Mouse (Mus musculus): ENCODE results near the gene Dnajc19. TPM values are rescaled to one million over a fixed set of nuclear protein-coding genes. Genes with fewer than 3 reads are reported as not detected.
A peak's percentile ranks its signal among the peaks of the same experiment; 100 is the strongest.

Dnajc19 gene
- polyA plus RNA-seq (2016; fragmentation: Nextera tagmentation; extraction: Ambion mirVana) = 135 and 142 TPM in 2 replicates

GRCm38 (mm10) chr3:34080900-34081662 is at the start of gene Dnajc19:
TSS of gene Dnajc19 (minus strand) at chr3:34081321.
- peak; percentile 91 for ATAC-seq (ENCODE audit: low FRiP score, low read depth)

GRCm38 (mm10) chr3:34129957-34130356 is 48.8 kb upstream of the Dnajc19 start:
- Histone ChIP-seq H3K9ac (no peak overlapping the region), H3K27me3 (replicated peaks) (no peaks in the 10 kb centered on the region), H3K4me2 (replicated peaks) (no peak overlapping the region), H3K4me1 (no peaks in the 10 kb centered on the region), H3K36me3 (no peaks in the 10 kb centered on the region), H3K9me3 (no peaks in the 10 kb centered on the region), H3K4me3 (no peak overlapping the region), H3K27ac (no peak overlapping the region)
- 93% methylated on average over 6 of the region's 6 CpGs for WGBS
- ATAC-seq (ENCODE audit: low FRiP score, low read depth) = no peak

More at GRCm38 (mm10) chr3:34080900-34081662, at the start of gene Dnajc19:
- Histone ChIP-seq H3K4me3 (peak within 1 kb of the TSS; percentile 79), H3K9ac (peak within 1 kb of the TSS; percentile 80), H3K4me2 (replicated peaks) (peak within 1 kb of the TSS; percentile 65), H3K36me3 (peaks cover 3% of the 10 kb centered on the region), H3K4me1 (peaks cover 18% of the 10 kb centered on the region), H3K9me3 (no peaks in the 10 kb centered on the region), H3K27me3 (replicated peaks) (no peaks in the 10 kb centered on the region), H3K27ac (peak within 1 kb of the TSS; percentile 37; the same call in 1 of the 2 replicates)
- under 1% methylated on average over 50 of the region's 50 CpGs for WGBS

- Histone ChIP-seq H3K4me3 (no peak overlapping the region), H3K27ac (no peak overlapping the region), H3K36me3 (no peaks in the 10 kb centered on the region), H3K4me2 (replicated peaks) (no peak overlapping the region), H3K9me3 (no peaks in the 10 kb centered on the region), H3K9ac (no peak overlapping the region), H3K4me1 (no peaks in the 10 kb centered on the region), H3K27me3 (replicated peaks) (no peaks in the 10 kb centered on the region)
- ATAC-seq (ENCODE audit: low FRiP score, low read depth) = no peak
- WGBS = 87% methylated on average over 5 of the region's 5 CpGs
Measured at GRCm38 (mm10) chr3:34121311-34121710, 40.2 kb upstream of the Dnajc19 start.

GRCm38 (mm10) chr3:34120791-34121190 is 39.7 kb upstream of the Dnajc19 start:
- 94% methylated on average over 3 of the region's 3 CpGs for WGBS
- H3K36me3 ChIP-seq = no peaks in the 10 kb centered on the region
- H3K4me3 ChIP-seq = no peak overlapping the region
- H3K4me1 ChIP-seq = no peaks in the 10 kb centered on the region
- no peak overlapping the region for H3K9ac ChIP-seq
- ATAC-seq (ENCODE audit: low FRiP score, low read depth) = no peak
- no peaks in the 10 kb centered on the region for H3K27me3 ChIP-seq (replicated peaks)
- no peak overlapping the region for H3K27ac ChIP-seq
- H3K9me3 ChIP-seq = no peaks in the 10 kb centered on the region
- no peak overlapping the region for H3K4me2 ChIP-seq (replicated peaks)

- no peaks in the 10 kb centered on the region for H3K4me1 ChIP-seq
- H3K4me2 ChIP-seq (replicated peaks) = no peak overlapping the region
- H3K27me3 ChIP-seq (replicated peaks) = no peaks in the 10 kb centered on the region
- H3K36me3 ChIP-seq = no peaks in the 10 kb centered on the region
- no peak overlapping the region for H3K27ac ChIP-seq
- WGBS = 64% methylated on average over 4 of the region's 4 CpGs
- no peaks in the 10 kb centered on the region for H3K9me3 ChIP-seq
- no peak for ATAC-seq (ENCODE audit: low FRiP score, low read depth)
- no peak overlapping the region for H3K4me3 ChIP-seq
- no peak overlapping the region for H3K9ac ChIP-seq
Measured at GRCm38 (mm10) chr3:34119869-34120268, 38.7 kb upstream of the Dnajc19 start.

GRCm38 (mm10) chr3:34115806-34116205 is 34.7 kb upstream of the Dnajc19 start:
- ATAC-seq (ENCODE audit: low FRiP score, low read depth) = 0 out of 2 replicates have a peak, but pooled peaks have one; percentile 44
- 25% methylated on average over 6 of the region's 6 CpGs for WGBS
- H3K4me2 ChIP-seq (replicated peaks) = no peak overlapping the region; the same call in 1 of the 2 replicates
- no peaks in the 10 kb centered on the region for H3K4me1 ChIP-seq
- no peak overlapping the region for H3K4me3 ChIP-seq
- no peaks in the 10 kb centered on the region for H3K9me3 ChIP-seq
- H3K9ac ChIP-seq = no peak overlapping the region
- no peak overlapping the region for H3K27ac ChIP-seq
- H3K36me3 ChIP-seq = no peaks in the 10 kb centered on the region
- no peaks in the 10 kb centered on the region for H3K27me3 ChIP-seq (replicated peaks)

- Histone ChIP-seq H3K36me3 (no peaks in the 10 kb centered on the region), H3K27ac (no peak overlapping the region), H3K4me3 (no peak overlapping the region), H3K4me2 (replicated peaks) (no peak overlapping the region), H3K4me1 (no peaks in the 10 kb centered on the region), H3K27me3 (replicated peaks) (no peaks in the 10 kb centered on the region), H3K9me3 (no peaks in the 10 kb centered on the region), H3K9ac (no peak overlapping the region)
- 80% methylated on average over 11 of the region's 11 CpGs for WGBS
- ATAC-seq (ENCODE audit: low FRiP score, low read depth) = no peak
Measured at GRCm38 (mm10) chr3:34111941-34112685, 31.0 kb upstream of the Dnajc19 start.

- no peak overlapping the region for H3K4me2 ChIP-seq (replicated peaks)
- WGBS = 75% methylated on average over 3 of the region's 3 CpGs
- no peak for ATAC-seq (ENCODE audit: low FRiP score, low read depth)
Measured at GRCm38 (mm10) chr3:34107631-34108030, 26.5 kb upstream of the Dnajc19 start.

GRCm38 (mm10) chr3:34106421-34106820 is 25.3 kb upstream of the Dnajc19 start:
- no peak overlapping the region for H3K9ac ChIP-seq
- H3K4me1 ChIP-seq = peaks cover 11% of the 10 kb centered on the region
- ATAC-seq (ENCODE audit: low FRiP score, low read depth) = no peak
- H3K27me3 ChIP-seq (replicated peaks) = no peaks in the 10 kb centered on the region
- no peak overlapping the region for H3K4me3 ChIP-seq
- peak overlapping the region; percentile 48 for H3K4me2 ChIP-seq (replicated peaks)
- H3K9me3 ChIP-seq = no peaks in the 10 kb centered on the region
- no peaks in the 10 kb centered on the region for H3K36me3 ChIP-seq
- WGBS = 20% methylated on average over 9 of the region's 9 CpGs
- H3K27ac ChIP-seq = no peak overlapping the region

More at GRCm38 (mm10) chr3:34107631-34108030, 26.5 kb upstream of the Dnajc19 start:
- no peaks in the 10 kb centered on the region for H3K36me3 ChIP-seq
- peaks cover 11% of the 10 kb centered on the region for H3K4me1 ChIP-seq
- no peak overlapping the region for H3K4me3 ChIP-seq
- H3K27me3 ChIP-seq (replicated peaks) = no peaks in the 10 kb centered on the region
- no peak overlapping the region for H3K27ac ChIP-seq
- no peak overlapping the region for H3K9ac ChIP-seq
- H3K9me3 ChIP-seq = no peaks in the 10 kb centered on the region

- Histone ChIP-seq H3K27me3 (replicated peaks) (no peaks in the 10 kb centered on the region), H3K4me2 (replicated peaks) (peak overlapping the region; percentile 48), H3K36me3 (no peaks in the 10 kb centered on the region), H3K27ac (no peak overlapping the region), H3K4me1 (peaks cover 11% of the 10 kb centered on the region), H3K4me3 (no peak overlapping the region), H3K9me3 (no peaks in the 10 kb centered on the region), H3K9ac (no peak overlapping the region)
- 20% methylated on average over 7 of the region's 7 CpGs for WGBS
- ATAC-seq (ENCODE audit: low FRiP score, low read depth) = peak; percentile 49
Measured at GRCm38 (mm10) chr3:34103902-34104672, 23.0 kb upstream of the Dnajc19 start.

- Histone ChIP-seq H3K4me3 (no peak overlapping the region), H3K36me3 (no peaks in the 10 kb centered on the region), H3K9me3 (no peaks in the 10 kb centered on the region), H3K9ac (no peak overlapping the region), H3K27me3 (replicated peaks) (no peaks in the 10 kb centered on the region), H3K4me2 (replicated peaks) (no peak overlapping the region), H3K27ac (no peak overlapping the region), H3K4me1 (peaks cover 11% of the 10 kb centered on the region)
- peak; percentile 46 for ATAC-seq (ENCODE audit: low FRiP score, low read depth)
- WGBS = 25% methylated on average over 2 of the region's 2 CpGs
Measured at GRCm38 (mm10) chr3:34102891-34103290, 21.8 kb upstream of the Dnajc19 start.

GRCm38 (mm10) chr3:34083655-34084054 is 2.5 kb upstream of the Dnajc19 start:
- H3K4me1 ChIP-seq = peaks cover 18% of the 10 kb centered on the region
- no peaks in the 10 kb centered on the region for H3K36me3 ChIP-seq
- no peak for ATAC-seq (ENCODE audit: low FRiP score, low read depth)
- H3K27ac ChIP-seq = no peak overlapping the region
- no peaks in the 10 kb centered on the region for H3K27me3 ChIP-seq (replicated peaks)
- H3K9me3 ChIP-seq = no peaks in the 10 kb centered on the region
- WGBS = 86% methylated on average over 5 of the region's 5 CpGs
- no peak overlapping the region for H3K4me3 ChIP-seq
- H3K9ac ChIP-seq = no peak overlapping the region
- H3K4me2 ChIP-seq (replicated peaks) = no peak overlapping the region

All from neural tube, embryonic 12.5 days (tissue).